Mouse (Mus musculus): ENCODE results near the gene Pced1b. TPM values are rescaled to one million over a fixed set of nuclear protein-coding genes. Genes with fewer than 3 reads are reported as not detected.

The Pced1b gene
- total and polyA plus RNA-seq, 3 experiments: 6.6 to 36.5 TPM; not detected in 1

DNA sequence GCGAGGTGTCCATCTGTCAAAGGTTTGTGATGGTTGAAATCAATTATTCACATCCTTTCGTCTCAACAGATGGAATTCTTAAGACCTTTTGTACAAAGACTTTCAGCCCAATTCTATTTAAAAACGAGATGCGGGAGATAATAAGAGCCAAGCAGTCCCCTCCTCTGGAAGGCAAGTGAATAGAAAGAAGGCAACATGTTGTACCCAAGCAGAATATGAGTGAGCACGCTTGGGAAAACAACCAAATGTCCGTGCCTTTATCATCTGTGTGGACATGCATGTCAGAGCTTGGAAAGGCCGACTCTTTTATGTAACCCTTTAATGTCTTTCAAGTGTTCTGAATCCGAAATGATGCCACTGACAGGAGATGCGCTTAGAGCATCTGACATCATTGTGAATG is 61.0 kb downstream of the Pced1b start:
- DNase-seq (ENCODE audit: low read depth, low spot score): no peak
- no peak for TF ChIP-seq HCFC1 (IDR thresholded peaks at IDR 0.05; ENCODE audit: low read depth, low read length)
- no peak for TF ChIP-seq BHLHE40 (IDR thresholded peaks at IDR 0.05; ENCODE audit: borderline replicate concordance, low read depth, low read length)
- no peak for TF ChIP-seq POLR2A (IDR thresholded peaks at IDR 0.05; ENCODE audit: control insufficient read depth in 1 of 2, insufficient read depth in 1 of 2, low read depth in 1 of 2, low read length in 2 of 2, poor library complexity in 1 of 2)
- no peak for TF ChIP-seq ZMIZ1 (IDR thresholded peaks at IDR 0.05; ENCODE audit: low read depth, low read length)
- Histone ChIP-seq H3K79me2 (ENCODE audit: control insufficient read depth, insufficient read depth, low read length, poor library complexity) (no peaks in the 10 kb centered on the region), H3K36me3 (ENCODE audit: control insufficient read depth in 1 of 2, insufficient read depth in 2 of 2, low read length in 2 of 2) (peaks cover 0 to 18% of the 10 kb centered on the region in 2 experiments; a peak in 2 of 4 replicates), H3K27ac (ENCODE audit: control insufficient read depth, low read depth, low read length) (no peak overlapping the region), H3K4me1 (ENCODE audit: control insufficient read depth in 1 of 2, insufficient read depth in 2 of 2, low read length in 2 of 2) (peaks cover 5 to 16% of the 10 kb centered on the region in 2 experiments), H3K9ac (ENCODE audit: control insufficient read depth, low read depth, low read length, poor library complexity, severe bottlenecking) (no peak overlapping the region), H3K4me3 (ENCODE audit: control insufficient read depth in 1 of 2, insufficient read depth in 1 of 2, low read depth in 2 of 2, low read length in 2 of 2) (no peak overlapping the region), H3K9me3 (replicated peaks; ENCODE audit: insufficient read depth, low read length) (no peaks in the 10 kb centered on the region), H3K27me3 (ENCODE audit: control insufficient read depth in 1 of 2, insufficient read depth in 2 of 2, low read length in 2 of 2) (0 out of 4 replicates have a peak, but pooled peaks cover 0 to 2% of the 10 kb centered on the region in 2 experiments)

DNA sequence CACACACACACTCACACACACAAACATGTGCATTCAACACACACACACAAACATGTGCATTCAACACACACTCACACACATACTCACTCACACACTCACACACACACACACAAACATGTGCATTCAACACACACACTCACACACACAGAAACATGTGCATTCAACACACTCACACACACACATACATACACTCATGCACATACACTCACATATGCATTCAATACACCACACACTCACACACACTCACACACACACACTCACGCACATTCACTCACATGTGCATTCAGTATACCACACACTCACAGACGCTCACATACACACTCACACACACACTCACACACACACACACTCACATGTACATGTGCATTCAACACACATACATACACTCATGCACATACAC is 62.6 kb downstream of the Pced1b start:
- no peak overlapping the region for H3K9ac ChIP-seq (ENCODE audit: control insufficient read depth, low read depth, low read length, poor library complexity, severe bottlenecking)
- H3K36me3 ChIP-seq (ENCODE audit: control insufficient read depth in 1 of 2, insufficient read depth in 2 of 2, low read length in 2 of 2): peaks cover 0 to 20% of the 10 kb centered on the region in 2 experiments; a peak in 2 of 4 replicates
- no peaks in the 10 kb centered on the region for H3K27me3 ChIP-seq (ENCODE audit: control insufficient read depth in 1 of 2, insufficient read depth in 2 of 2, low read length in 2 of 2)
- no peak overlapping the region for H3K27ac ChIP-seq (ENCODE audit: control insufficient read depth, low read depth, low read length)
- H3K4me1 ChIP-seq (ENCODE audit: control insufficient read depth in 1 of 2, insufficient read depth in 2 of 2, low read length in 2 of 2): peaks cover 5 to 22% of the 10 kb centered on the region in 2 experiments
- H3K4me3 ChIP-seq (ENCODE audit: control insufficient read depth in 1 of 2, insufficient read depth in 1 of 2, low read depth in 2 of 2, low read length in 2 of 2): no peak overlapping the region
- TF ChIP-seq MAFK (IDR thresholded peaks at IDR 0.05; ENCODE audit: borderline replicate concordance, low read depth, low read length) (no peak), POLR2AphosphoS5 (IDR thresholded peaks at IDR 0.05; ENCODE audit: borderline replicate concordance, low read depth, low read length) (peak; percentile 92; the same call in 1 of the 2 replicates), GATA1 (IDR thresholded peaks at IDR 0.05; ENCODE audit: low read depth, low read length) (no peak), MEF2A (IDR thresholded peaks at IDR 0.05; ENCODE audit: extremely low read depth, insufficient replicate concordance, low read depth, low read length, poor library complexity, severe bottlenecking) (no peak), CHD1 (IDR thresholded peaks at IDR 0.05; ENCODE audit: low read depth, low read length) (no peak), TBP (IDR thresholded peaks at IDR 0.05; ENCODE audit: low read depth, low read length) (no peak)
- DNase-seq (ENCODE audit: low read depth, low spot score): no peak
- H3K79me2 ChIP-seq (ENCODE audit: control insufficient read depth, insufficient read depth, low read length, poor library complexity): no peaks in the 10 kb centered on the region
- H3K9me3 ChIP-seq (replicated peaks; ENCODE audit: insufficient read depth, low read length): no peaks in the 10 kb centered on the region

DNA sequence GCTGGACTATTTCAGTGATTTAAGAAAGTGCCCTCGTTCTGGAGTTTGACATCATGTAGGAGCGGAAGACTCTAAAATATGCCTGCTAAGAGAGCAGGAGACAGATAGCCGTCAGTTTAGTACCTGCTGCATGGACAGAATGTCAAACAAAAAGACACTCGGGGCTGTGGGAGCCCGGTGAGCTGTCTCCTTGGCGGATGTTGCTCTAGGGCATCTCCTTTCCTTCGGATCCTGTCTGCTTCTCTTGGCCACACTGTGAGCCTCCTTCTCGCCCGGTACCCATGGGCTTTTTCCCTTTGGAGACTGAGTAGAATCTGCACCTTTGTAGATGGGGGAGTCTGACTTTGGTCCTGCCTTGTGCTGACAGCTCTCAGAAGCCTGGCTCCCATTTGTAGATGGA is 63.3 kb downstream of the Pced1b start:
- TF ChIP-seq MAZ (IDR thresholded peaks at IDR 0.05; ENCODE audit: low read depth, low read length) (no peak), ZMIZ1 (IDR thresholded peaks at IDR 0.05; ENCODE audit: low read depth, low read length) (no peak), MXI1 (IDR thresholded peaks at IDR 0.05; ENCODE audit: low read depth, low read length) (no peak), BHLHE40 (IDR thresholded peaks at IDR 0.05; ENCODE audit: borderline replicate concordance, low read depth, low read length) (no peak), E2F4 (IDR thresholded peaks at IDR 0.05; ENCODE audit: borderline replicate concordance, low read depth, low read length) (no peak), SMC3 (IDR thresholded peaks at IDR 0.05; ENCODE audit: low read depth, low read length) (no peak), POLR2AphosphoS5 (IDR thresholded peaks at IDR 0.05; ENCODE audit: borderline replicate concordance, low read depth, low read length) (no peak), GABPA (IDR thresholded peaks at IDR 0.05; ENCODE audit: low read depth, low read length) (no peak), HCFC1 (IDR thresholded peaks at IDR 0.05; ENCODE audit: low read depth, low read length) (no peak), GATA1 (IDR thresholded peaks at IDR 0.05; ENCODE audit: low read depth, low read length) (no peak), POLR2A (IDR thresholded peaks at IDR 0.05; ENCODE audit: control insufficient read depth in 1 of 2, insufficient read depth in 1 of 2, low read depth in 1 of 2, low read length in 2 of 2, poor library complexity in 1 of 2) (no peak), NELFE (IDR thresholded peaks at IDR 0.05; ENCODE audit: low read depth, low read length) (no peak), CHD1 (IDR thresholded peaks at IDR 0.05; ENCODE audit: low read depth, low read length) (no peak), MAX (IDR thresholded peaks at IDR 0.05; ENCODE audit: low read length) (no peak), ZKSCAN1 (IDR thresholded peaks at IDR 0.05; ENCODE audit: low read depth, low read length) (no peak), USF2 (IDR thresholded peaks at IDR 0.05; ENCODE audit: borderline replicate concordance in 1 of 2, insufficient read depth in 1 of 2, low read depth in 1 of 2, low read length in 2 of 2) (no peak), ETS1 (IDR thresholded peaks at IDR 0.05; ENCODE audit: low read depth, low read length) (no peak), UBTF (IDR thresholded peaks at IDR 0.05; ENCODE audit: borderline replicate concordance, insufficient read depth, low read depth, low read length) (no peak)
- H3K27me3 ChIP-seq (ENCODE audit: control insufficient read depth in 1 of 2, insufficient read depth in 2 of 2, low read length in 2 of 2): no peaks in the 10 kb centered on the region
- H3K27ac ChIP-seq (ENCODE audit: control insufficient read depth, low read depth, low read length): no peak overlapping the region
- no peaks in the 10 kb centered on the region for H3K79me2 ChIP-seq (ENCODE audit: control insufficient read depth, insufficient read depth, low read length, poor library complexity)
- peaks cover 5 to 30% of the 10 kb centered on the region in 2 experiments for H3K4me1 ChIP-seq (ENCODE audit: control insufficient read depth in 1 of 2, insufficient read depth in 2 of 2, low read length in 2 of 2)
- H3K9me3 ChIP-seq (replicated peaks; ENCODE audit: insufficient read depth, low read length): no peaks in the 10 kb centered on the region
- DNase-seq (ENCODE audit: low read depth, low spot score): no peak
- peaks cover 0 to 26% of the 10 kb centered on the region in 2 experiments; a peak in 2 of 4 replicates for H3K36me3 ChIP-seq (ENCODE audit: control insufficient read depth in 1 of 2, insufficient read depth in 2 of 2, low read length in 2 of 2)
- no peak overlapping the region for H3K9ac ChIP-seq (ENCODE audit: control insufficient read depth, low read depth, low read length, poor library complexity, severe bottlenecking)
- no peak overlapping the region for H3K4me3 ChIP-seq (ENCODE audit: control insufficient read depth in 1 of 2, insufficient read depth in 1 of 2, low read depth in 2 of 2, low read length in 2 of 2)
